Mouse (Mus musculus) c-Kit-positive CD71-positive TER-119-positive erythroid progenitor cells, embryonic 14.5 days (primary cell): ENCODE data around the gene 1600002K03Rik.
"Not testable (repeated sequence)": the region's sequence is repeated elsewhere in the genome, so short reads cannot be mapped to it uniquely, and the experiment has no call there.

Experiments
- DNase-seq: peaks from one replicate; pipeline ENCODE4 v3.0.0-alpha.2; 2013; ENCODE audit warnings: low spot score

Gene 1600002K03Rik

GRCm38 (mm10) chr10:80154384-80154783, 18.4 kb upstream of the 1600002K03Rik start:
- no peak for DNase-seq

- no peak for DNase-seq
These were observed 17.5 kb upstream of the 1600002K03Rik start for GRCm38 (mm10) chr10:80155277-80155676.

- no peak for DNase-seq
These were observed 16.6 kb upstream of the 1600002K03Rik start for GRCm38 (mm10) chr10:80156002-80156751.

- DNase-seq: no peak
These were observed 16.0 kb upstream of the 1600002K03Rik start for GRCm38 (mm10) chr10:80156752-80157053.

- DNase-seq: no peak
These were observed 15.4 kb upstream of the 1600002K03Rik start for GRCm38 (mm10) chr10:80157141-80157929.

- DNase-seq: no peak
These were observed 14.3 kb upstream of the 1600002K03Rik start for GRCm38 (mm10) chr10:80158307-80158986.

- DNase-seq: no peak
These were observed 13.7 kb upstream of the 1600002K03Rik start for GRCm38 (mm10) chr10:80159021-80159560.

- peak; percentile 97 for DNase-seq
These were observed 12.9 kb upstream of the 1600002K03Rik start for GRCm38 (mm10) chr10:80159561-80160454.

- no peak for DNase-seq
These were observed 12.0 kb upstream of the 1600002K03Rik start for GRCm38 (mm10) chr10:80160455-80161371.

GRCm38 (mm10) chr10:80161522-80162242, 11.1 kb upstream of the 1600002K03Rik start:
- DNase-seq: no peak

- no peak for DNase-seq
These were observed 10.5 kb upstream of the 1600002K03Rik start for GRCm38 (mm10) chr10:80162243-80162608.

GRCm38 (mm10) chr10:80162716-80163299, 9.9 kb upstream of the 1600002K03Rik start:
- no peak for DNase-seq

- DNase-seq: no peak
These were observed 9.0 kb upstream of the 1600002K03Rik start for GRCm38 (mm10) chr10:80163721-80164120.

- DNase-seq: no peak
These were observed 8.4 kb upstream of the 1600002K03Rik start for GRCm38 (mm10) chr10:80164161-80164997.

- peak; percentile 95 for DNase-seq
These were observed 7.8 kb upstream of the 1600002K03Rik start for GRCm38 (mm10) chr10:80164998-80165344.

- no peak for DNase-seq
These were observed 7.2 kb upstream of the 1600002K03Rik start, which contains the start of gene Cirbp for GRCm38 (mm10) chr10:80165392-80166128. Gene Cirbp (plus strand): TSS chr10:80165985.

- not testable (repeated sequence) for DNase-seq
These were observed 6.6 kb upstream of the 1600002K03Rik start for GRCm38 (mm10) chr10:80166136-80166535.
